Mouse (Mus musculus): Measurements from ENCODE around the gene Spred3.

DNA sequence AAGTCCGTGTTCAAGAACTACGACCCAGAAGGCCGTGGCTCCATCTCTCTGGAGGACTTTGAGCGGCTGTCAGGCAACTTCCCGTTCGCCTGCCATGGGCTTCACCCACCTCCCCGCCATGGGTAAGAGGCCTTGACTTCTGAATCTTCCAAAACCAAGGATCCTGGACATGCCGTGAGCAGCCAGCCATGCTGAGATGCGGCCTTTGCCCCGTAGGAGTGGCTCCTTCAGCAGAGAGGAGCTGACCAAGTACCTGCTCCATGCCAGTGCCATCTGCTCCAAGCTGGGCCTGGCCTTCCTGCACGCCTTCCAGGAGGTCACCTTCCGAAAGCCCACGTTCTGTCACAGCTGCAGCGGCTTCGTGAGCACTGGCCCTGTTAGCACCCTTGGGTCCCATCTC is 21.4 kb downstream of the Spred3 start:
- TF ChIP-seq TAL1 (IDR thresholded peaks at IDR 0.05; ENCODE audit: low read length), result no peak
- TF ChIP-seq GATA1 (IDR thresholded peaks at IDR 0.05; ENCODE audit: low read length), result no peak
